Mouse (Mus musculus): ENCODE data around the gene Uba52. TPM values are rescaled to one million over a fixed set of nuclear protein-coding genes. Genes with fewer than 3 reads are reported as not detected.
A peak's percentile ranks its signal among the peaks of the same experiment; 100 is the strongest.

Gene Uba52
- total RNA-seq, 2 experiments from 2014 or later: 2,370 to 4,635 TPM

DNA sequence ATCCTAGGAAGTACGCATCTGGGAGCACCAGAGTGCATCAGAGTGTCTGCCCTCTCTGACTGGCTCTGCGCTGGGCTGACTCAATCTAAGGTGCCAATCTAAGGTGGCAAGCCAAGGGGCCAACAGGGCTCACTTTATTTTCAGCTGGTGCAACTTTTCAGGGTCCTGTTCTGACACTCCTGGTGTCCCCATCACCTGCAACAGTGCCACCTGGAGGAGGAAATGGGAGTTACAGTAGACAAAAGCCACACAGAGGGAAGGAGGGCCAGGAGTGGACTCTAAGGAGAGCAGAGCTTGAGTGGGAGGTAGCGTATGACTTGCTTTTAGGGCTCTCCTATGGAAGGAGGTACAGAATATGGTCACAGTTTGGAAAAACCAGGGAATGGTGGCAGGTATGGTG lies 5.8 kb downstream of the Uba52 start:
- peak; percentile 38 for ATAC-seq (ENCODE audit: poor library complexity, severe bottlenecking)

DNA sequence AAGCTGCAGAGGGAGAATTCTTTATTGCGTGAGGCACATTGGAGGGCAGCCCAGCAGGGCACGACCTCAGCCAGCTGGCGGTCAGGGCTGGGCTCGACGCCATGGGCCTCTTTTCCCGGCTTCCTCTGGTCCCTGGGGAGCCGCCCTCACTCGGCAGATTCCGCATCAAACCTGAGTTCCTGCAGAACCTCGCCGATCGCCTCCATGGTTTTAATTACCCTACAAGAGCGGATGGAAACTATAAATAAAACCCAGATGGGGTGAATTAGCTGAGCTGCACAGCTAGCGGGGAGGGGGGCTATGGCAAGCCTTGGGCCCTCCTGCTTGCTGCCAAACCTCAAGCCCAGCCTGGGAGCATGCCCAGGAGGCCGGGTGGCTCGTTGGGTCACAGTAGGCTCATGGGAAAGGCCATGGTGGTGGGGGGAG lies 6.3 kb downstream of the Uba52 start:
- ATAC-seq (ENCODE audit: poor library complexity, severe bottlenecking): no peak

DNA sequence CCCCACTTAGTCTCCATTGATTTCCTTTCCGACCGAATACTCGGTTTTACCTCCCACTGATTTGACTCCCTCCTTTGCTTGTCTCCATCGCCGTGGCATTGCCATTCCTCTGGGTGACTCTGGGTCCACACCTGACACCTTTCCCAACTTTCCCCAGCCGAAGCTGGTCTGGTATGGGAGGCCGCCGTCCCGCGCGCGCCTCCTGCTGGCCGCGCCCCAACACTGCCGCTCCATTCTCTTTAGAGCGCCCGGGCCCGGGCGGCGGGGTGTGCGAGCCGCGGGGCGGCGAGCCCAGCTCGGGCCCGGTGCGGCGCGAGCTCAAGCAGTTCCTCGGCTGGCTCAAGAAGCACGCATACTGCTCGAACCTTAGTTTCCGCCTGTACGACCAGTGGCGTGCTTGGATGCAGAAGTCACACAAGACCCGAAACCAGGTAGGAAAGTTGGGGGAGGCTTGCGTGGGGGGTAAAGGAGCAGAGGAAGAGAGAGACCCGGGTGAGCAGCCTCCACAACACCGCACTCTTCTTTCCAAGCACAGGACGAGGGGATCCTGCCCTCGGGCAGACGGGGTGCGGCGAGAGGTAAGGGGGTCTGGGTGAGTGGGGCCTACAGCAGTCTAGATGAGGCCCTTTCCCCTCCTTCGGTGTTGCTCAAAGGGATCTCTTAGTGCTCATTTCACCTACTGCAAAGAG lies 7.4 kb downstream of the Uba52 start:
- peak; percentile 52 for ATAC-seq (ENCODE audit: poor library complexity, severe bottlenecking)

DNA sequence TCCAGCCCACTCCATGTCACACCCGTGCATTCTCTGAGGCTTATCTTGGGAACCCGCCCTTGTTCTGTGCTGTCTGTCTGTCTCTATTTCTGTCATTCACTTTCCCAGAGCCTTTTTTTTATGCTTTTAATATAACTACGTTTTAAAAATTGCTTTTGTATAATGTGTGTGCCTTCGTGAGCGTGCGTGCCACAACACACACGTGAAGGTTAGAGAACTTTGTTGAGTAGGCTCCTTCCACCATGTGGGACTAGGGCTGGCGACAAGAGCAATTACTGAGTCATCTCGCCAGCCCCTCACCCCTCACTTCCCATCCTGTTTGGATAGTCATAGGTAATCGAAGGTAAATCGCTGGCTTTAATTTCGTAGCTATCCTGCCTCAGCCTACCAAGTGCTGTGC lies 8.1 kb downstream of the Uba52 start:
- no peak for ATAC-seq (ENCODE audit: poor library complexity, severe bottlenecking)

DNA sequence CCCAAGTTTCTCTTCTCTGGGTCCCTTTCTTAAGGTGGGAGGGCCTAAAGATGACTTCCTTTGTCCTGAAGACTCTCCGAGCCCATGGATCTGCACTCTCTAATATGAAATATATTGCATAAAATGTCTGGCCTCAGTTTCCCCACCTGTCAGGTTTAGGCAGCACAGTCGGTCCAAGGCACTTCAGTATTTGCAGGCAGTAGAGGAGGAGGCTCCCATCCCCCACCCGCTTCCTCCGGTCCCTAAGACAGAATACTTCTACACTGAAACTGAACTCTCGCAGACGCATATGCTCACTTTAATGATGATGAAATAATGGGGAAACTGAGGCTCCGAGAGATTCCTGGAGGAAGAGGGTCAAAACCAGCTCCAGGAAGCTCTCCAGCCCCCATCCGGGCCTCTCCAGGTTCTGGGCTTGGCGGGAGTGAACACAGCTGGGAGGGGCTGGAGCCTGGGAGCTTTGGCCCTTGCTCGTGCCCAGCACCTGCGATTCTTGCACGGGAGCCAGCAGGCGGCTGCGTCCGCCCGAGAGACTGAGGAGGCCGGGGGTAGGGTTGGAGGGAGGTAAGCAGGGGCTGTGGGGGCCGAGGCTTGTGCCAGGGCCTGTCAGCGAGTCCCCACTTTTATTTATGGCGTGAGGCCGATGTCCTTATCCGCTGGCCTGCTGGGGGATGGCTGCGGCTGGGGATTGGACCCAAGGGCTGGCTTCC lies 8.6 kb downstream of the Uba52 start:
- no peak for ATAC-seq (ENCODE audit: poor library complexity, severe bottlenecking)

DNA sequence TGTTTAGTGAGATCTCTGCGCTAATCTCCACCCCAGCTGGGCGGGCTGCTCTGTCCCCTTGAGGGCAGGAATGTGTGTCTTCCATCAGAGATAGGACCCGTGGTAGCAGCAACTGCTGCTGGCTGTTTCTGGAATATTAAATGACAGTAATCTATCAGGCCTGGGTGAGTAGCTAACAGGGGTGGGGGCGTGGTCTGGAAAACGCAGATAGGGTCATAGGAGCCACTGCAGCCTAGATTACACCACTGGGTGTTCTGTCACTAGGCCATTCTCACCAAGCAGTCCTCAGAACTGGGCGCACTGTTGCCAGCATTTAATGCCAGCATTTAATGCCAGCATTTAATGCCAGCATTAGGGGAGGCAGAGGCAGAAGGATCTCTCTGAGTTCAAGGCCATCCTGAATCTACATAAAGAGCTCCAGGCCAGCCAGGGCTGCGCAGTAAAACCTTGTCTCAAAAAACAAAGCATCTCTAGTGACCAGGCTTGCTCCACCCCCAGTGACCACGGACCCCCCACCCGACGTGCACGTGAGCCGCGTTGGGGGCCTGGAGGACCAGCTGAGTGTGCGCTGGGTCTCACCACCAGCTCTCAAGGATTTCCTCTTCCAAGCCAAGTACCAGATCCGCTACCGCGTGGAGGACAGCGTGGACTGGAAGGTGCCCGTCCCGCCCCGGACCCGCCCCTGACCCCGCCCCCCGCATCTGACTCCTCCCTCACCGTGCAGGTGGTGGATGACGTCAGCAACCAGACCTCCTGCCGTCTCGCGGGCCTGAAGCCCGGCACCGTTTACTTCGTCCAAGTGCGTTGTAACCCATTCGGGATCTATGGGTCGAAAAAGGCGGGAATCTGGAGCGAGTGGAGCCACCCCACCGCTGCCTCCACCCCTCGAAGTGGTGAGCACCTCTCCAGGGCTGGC lies 10.0 kb downstream of the Uba52 start:
- no peak for ATAC-seq (ENCODE audit: poor library complexity, severe bottlenecking)

DNA sequence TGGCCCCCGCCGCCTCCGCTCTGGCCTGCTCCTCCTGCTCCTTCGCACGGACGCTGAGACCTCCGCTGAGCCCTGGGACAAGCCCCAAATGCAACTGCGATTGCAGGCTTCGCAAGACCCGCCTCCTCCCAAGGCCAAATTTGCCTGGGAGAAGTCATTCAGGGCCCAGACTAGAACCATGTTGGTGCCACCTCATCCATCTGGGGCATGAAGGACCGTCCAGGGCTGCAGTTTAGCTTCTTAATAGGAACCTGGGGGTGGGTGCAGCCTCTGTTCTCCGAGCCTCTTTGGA lies 14.9 kb downstream of the Uba52 start:
- no peak for ATAC-seq (ENCODE audit: poor library complexity, severe bottlenecking)

DNA sequence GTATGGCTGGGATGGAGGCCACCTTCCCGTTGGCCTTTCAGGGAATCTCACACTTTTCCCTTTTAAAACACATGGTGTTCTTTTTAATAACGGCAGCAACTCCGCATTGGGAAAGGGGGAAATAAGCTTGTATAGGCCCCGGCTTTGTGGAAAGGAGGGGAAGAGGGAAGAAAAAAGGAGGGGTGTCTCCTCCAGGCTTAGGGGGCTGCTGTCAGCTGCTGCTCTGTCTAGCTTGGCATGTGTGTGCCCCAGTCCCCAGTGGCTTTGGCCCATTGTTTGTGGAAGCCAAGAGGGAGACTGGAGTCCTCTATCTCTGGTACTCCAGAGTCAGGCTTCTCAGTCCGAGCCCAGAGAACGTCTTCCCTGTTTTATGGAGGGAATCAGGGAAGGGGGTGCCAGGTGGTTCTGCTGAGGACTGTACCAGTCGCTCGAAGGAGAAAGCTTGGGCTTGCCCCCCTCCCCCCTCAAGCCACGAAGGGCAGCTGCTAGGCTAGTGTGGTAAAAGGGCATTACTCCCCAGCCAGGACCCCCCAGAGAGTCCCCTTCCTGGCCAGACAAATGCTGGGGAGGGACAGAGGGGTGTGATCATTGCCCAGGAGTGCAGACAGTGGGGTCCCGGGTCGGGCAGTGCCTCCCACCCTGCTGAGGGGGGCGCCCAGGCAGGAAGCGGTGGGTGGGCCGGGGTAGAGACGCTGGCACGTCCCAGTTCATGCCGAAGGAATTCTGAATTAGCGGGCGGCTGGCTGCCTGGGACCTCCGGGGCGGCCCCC lies 15.4 kb downstream of the Uba52 start:
- no peak for ATAC-seq (ENCODE audit: poor library complexity, severe bottlenecking)

DNA sequence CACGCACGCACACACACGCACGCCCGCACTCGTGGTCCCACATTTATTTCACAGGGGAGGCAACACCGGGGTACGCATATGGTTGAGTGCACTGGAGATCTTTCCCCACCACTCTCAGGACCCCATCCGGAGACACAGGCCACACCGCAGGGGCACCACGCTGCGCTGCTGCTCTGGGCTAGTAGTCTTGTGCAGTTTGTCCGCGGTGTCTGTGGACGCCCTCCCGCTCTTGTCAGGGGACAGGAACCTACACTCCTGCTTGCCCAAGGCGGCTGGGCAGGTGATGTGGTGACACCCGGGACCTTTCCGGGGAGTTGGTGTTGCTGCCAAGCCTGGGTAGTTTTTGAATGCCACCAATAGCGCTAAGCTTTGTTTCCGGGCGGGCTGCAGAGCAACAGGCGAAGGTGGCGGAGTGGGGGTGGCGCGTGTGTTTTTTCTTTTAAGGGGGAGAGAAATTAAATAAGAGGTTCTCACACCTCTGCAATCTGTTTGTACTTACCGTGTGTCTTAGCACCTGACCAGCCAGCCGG lies 16.1 kb downstream of the Uba52 start:
- peak; percentile 7; the same call in 1 of the 2 replicates for ATAC-seq (ENCODE audit: poor library complexity, severe bottlenecking)

DNA sequence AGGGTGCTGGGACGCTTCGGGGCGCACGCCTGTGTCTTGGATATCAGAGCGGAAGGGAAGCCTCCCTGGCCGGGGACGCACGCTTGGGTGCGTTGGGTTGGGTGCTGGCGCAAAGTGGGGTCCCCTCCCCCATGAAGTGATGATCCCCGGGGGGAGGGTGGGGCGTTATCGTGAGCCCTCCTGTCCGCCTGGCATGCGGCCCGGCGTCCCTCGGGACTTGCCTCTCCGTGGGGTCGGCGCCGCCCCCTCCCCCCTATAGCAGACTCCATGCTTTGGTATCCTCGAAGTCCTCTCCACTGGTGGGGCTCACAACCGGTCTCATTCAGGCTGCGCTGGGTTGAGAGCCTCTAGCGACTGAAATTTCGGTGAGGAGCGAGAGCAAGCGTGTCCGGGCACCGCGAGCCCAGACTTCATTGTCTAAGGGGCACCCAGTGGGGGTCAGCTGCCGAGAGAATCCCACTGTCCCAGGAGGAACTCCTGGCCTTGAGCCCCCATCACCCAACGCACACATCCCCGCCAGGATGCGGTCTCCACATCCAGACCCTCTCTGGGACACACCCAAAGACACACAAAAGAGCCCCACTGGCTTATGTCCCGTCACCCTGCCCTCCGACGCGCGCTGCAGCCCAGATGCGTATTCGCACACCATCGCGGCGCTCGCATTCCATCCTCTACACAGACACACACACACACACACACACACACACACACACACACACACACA lies 16.7 kb downstream of the Uba52 start:
- ATAC-seq (ENCODE audit: poor library complexity, severe bottlenecking): no peak

DNA sequence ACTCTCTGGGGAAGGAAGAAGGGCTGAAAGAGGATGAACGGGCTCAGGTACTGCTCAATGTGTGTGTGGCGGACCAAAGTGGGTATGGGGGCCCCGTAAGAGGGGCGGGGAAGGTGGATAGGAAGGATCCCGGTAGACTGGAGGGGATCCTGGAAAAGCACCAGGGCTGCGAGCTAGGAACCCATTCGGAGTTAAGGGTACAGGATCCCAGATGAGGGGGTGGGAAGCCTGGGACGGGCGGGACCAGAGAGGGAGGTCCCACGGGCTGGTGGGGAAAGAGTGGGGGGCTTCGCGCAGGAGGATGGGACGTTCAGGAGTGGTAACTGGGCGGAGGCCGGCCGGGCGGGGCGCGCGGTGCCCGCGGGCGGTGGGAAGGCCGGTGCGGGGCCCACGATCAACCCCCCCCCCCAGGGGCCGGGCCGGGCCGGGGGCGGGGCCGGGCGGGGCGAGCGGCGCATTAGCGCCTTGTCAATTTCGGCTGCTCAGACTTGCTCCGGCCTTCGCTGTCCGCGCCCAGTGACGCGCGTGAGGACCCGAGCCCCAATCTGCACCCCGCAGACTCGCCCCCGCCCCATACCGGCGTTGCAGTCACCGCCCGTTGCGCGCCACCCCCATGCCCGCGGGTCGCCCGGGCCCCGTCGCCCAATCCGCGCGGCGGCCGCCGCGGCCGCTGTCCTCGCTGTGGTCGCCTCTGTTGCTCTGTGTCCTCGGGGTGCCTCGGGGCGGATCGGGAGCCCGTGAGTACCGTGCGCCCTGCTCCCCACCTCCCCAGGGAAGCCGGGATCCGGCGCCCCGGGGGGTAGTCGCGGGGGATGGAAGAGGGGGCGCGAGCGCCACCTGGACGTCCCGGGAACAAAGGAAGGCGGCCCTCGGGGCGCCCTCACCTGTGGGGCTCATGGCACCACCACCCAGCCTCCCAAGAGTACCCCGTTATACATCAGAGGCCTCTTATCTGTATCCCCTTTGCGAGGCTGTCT lies 17.6 kb downstream of the Uba52 start, which contains the start of gene Crlf1:
Gene Crlf1, plus strand, starts transcription at position 495 of the 977 bp plus-strand sequence.
- ATAC-seq (ENCODE audit: poor library complexity, severe bottlenecking): no peak

DNA sequence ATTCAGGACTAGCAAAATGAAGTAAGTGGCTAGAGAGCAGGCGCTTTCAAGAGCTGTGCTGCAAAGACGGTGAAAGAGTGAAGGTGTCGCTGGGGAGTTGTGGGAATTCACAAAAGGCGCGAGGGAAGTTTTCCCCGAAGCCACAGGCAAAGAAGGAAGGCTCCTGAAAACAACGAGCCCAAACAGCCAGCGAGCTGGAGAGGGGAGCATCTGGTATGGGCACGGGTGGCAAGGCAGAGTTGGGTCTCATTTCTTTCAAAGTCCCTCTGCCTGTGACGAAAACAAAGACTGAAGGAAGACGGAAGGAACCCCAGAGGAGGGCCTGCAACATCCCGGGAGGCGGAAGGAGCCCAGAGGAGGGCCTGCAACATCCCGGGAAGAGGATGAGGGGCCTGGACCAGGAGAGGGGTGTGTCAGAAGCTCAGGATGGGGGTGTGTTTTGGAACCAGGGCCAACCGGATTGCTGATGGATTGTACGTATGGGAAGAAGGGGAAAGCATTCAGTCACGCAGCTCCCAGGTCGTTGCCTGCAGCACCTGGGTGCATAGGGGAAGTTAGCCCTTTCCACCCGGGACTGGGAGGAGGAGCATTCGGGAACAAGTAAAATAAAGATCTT lies 19.6 kb downstream of the Uba52 start:
- ATAC-seq (ENCODE audit: poor library complexity, severe bottlenecking): no peak

DNA sequence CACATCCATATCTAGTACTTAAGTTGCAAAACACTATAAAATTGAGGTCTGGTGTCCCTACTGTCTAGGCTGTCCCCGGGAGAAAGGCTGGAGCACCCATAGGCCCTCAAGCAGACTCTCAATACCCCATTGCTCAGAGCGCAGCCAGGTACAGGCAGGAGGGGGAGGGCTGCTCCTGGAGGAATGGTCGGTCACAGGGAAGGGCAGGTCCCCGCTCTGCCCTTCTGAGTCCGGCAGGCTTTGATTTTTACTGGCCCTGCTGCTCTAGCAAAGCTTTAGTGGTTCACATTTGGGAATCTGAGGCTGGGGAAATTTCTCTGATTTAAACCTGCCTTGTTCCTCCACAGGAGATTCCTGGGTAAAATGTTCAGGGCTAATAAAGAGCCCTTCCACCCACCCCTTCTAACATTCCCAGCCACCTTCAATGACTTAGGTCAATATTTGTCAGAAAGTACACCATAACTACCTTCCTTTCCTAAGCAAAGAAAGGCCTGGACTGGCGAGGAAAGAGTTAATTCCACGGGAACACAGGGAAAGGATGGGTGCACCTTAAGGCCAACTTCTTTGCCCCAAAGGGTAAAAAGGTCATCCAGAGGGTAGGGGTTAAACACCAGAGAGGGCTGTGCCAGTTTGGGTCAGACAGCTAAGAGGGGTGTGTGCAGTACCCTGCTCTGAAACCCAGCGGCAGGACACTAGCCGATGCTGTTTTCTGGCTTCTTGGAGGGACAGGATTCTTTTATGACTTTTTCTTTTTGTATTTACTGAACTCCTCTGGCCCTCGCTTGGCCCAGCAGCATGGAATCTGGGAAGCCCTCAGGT lies 20.3 kb downstream of the Uba52 start:
- ATAC-seq (ENCODE audit: poor library complexity, severe bottlenecking): no peak

DNA sequence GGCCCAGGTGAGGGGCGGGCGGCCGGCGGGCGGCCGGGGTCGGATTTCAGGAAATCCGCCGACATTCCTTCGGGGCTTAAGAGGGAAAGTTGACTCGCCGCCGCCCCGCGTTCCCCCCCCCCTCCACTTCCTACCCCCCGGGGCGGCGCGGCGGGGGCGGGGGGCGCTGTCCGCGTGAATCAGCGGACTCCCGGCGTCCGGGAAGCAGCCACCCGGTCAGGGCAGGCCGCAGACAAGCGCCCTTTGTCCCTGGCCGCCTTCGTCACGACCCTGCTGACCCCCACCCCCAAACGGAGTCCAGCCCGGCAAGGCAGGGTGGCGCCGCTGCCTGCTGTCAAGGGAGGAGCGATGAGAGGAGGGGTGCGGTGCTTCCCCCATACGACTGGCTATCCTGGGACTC lies 21.0 kb downstream of the Uba52 start:
- no peak for ATAC-seq (ENCODE audit: poor library complexity, severe bottlenecking)

DNA sequence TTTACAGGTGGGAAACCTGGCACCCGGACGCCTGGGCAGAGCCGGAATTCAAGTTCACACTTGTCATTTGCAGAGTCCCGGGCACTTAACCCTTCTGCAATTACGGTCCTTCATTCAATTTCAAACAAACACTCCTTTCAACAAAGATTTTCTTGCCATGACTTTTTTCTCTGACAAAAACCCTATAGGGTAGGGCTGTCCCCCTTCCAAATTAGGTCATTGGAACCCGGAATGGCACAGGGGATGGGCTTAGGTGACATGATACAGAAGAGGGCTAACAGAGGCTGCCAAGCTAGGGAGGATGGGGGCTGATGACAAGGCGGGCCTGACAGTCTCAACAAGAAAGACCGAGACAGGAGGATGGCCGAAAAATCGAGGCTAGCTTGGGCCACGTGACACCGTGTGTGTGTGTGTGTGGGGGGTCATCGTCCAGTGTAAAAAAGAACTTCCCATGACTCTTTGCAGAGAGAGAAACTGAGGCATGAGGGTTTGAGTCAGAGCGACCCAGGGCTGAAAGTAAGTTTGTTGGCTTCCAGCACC lies 21.6 kb downstream of the Uba52 start:
- no peak for ATAC-seq (ENCODE audit: poor library complexity, severe bottlenecking)

DNA sequence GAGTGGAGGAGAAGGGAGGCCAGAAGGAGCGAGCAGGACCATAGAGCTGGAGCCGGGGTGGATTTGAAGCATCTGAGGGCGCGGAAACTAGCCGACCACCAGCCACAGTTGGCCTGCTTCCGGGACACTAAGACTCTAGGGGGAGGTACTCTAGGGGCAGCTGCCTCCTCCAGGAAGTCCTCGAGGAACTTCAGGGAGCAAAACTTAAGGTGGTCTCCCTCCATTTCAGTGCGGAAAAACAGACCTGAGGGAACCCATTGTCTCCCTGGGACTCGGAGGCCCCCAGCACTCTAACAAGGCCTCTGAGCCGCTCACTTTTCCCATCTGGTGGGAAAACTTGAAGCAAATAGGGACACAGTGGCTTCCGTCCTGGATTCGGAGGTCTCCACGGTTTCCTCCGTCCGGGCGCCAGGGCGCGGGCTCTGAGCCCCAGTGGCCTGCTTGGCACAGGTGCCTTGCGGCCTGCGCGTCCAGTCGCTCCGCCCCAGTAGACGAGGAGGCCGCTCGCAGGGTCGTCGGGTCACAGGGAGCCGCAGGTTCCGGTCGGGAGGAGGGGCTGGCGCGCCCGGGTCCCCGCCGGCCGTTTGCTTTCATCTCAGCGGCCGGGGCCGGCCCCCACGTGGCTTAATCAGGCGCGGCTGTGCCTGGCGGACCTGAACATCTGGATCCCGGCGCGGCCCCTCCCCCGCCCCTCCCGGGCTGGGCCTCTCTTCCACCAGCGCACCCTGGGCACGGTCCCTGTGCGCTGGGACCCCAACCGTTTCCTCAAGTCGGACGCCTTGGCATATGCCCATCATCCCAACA lies 22.4 kb downstream of the Uba52 start:
- peak; percentile 62; the same call in 1 of the 2 replicates for ATAC-seq (ENCODE audit: poor library complexity, severe bottlenecking)

Measured in megakaryocyte, adult 5-6 weeks (primary cell).